Mouse (Mus musculus): ENCODE measurements at regions not wholly inside any gene's neighbourhood (a gene's known extent, or its start where the extent isn't known, plus 50 kb on each side); places are given as distances from the start of the nearest gene placed in this dataset.

GRCm38 (mm10) chr5:126431748-126432147 lies 809.9 kb upstream of the Tmem132c start:
- H3K9me3 ChIP-seq, result no peaks in the 10 kb centered on the region
- no peaks in the 10 kb centered on the region for H3K4me1 ChIP-seq (replicated peaks)
- H3K4me2 ChIP-seq (replicated peaks), result no peak overlapping the region
- no peak overlapping the region for H3K27ac ChIP-seq
- no peaks in the 10 kb centered on the region for H3K36me3 ChIP-seq
- no peaks in the 10 kb centered on the region for H3K27me3 ChIP-seq (replicated peaks)
- H3K9ac ChIP-seq, result no peak overlapping the region
- no peak for ATAC-seq
- no peak overlapping the region for H3K4me3 ChIP-seq (replicated peaks)
- 79% methylated on average over 1 of the region's 1 CpGs for WGBS

DNA sequence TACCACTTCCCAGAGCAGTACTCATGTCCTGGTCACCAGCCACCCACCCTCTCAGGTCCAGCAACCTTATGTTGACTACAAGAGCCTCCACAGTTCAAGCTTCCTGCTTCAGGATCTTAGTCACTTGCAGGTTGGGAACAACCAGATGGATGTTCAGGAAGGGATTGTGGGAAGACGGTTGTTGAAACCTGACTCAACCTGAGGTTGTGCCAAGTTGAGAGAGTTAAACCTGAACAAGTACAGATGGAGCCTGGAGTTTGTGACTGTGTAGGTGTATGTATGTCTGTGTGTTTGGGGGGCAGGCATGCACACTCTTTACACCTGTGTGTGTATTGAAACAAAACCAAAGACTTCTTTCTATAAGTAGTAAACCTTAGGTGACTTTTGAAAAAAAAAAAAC lies 802.9 kb upstream of the Tmem132c start:
- 89% methylated on average over 1 of the region's 1 CpGs for WGBS
- H3K27ac ChIP-seq, result no peak overlapping the region

GRCm38 (mm10) chr5:126440516-126440915 lies 801.1 kb upstream of the Tmem132c start:
- Histone ChIP-seq H3K4me3 (replicated peaks) (no peak overlapping the region), H3K4me1 (replicated peaks) (no peaks in the 10 kb centered on the region), H3K27me3 (replicated peaks) (no peaks in the 10 kb centered on the region), H3K27ac (no peak overlapping the region), H3K36me3 (no peaks in the 10 kb centered on the region), H3K9me3 (no peaks in the 10 kb centered on the region), H3K9ac (no peak overlapping the region), H3K4me2 (replicated peaks) (no peak overlapping the region)
- ATAC-seq, result no peak
- 87% methylated on average over 1 of the region's 1 CpGs for WGBS

More for the DNA sequence above, 802.9 kb upstream of the Tmem132c start:
- no peak for ATAC-seq
- Histone ChIP-seq H3K4me2 (replicated peaks) (no peak overlapping the region), H3K36me3 (no peaks in the 10 kb centered on the region), H3K9me3 (no peaks in the 10 kb centered on the region), H3K4me3 (replicated peaks) (no peak overlapping the region), H3K4me1 (replicated peaks) (no peaks in the 10 kb centered on the region), H3K27me3 (replicated peaks) (no peaks in the 10 kb centered on the region), H3K9ac (no peak overlapping the region)

DNA sequence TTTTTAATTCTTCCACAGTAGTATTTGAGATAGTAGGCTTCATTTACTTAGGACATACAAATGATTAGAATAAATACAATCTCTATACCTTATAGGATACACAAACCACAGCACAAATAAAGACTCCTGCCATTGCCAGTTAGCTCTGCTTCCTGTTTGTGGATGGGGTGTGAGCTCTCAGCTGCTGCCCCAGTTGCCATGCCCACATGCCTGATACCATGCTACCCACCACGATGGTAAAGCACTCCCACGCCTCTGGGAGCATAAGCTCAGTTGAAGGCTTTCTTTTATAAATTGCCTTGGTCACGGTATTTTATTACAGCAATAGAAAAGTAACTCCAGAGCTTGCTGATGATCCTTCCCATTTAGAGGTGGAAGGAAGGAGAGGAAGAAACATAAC lies 765.8 kb upstream of the Tmem132c start:
- Histone ChIP-seq H3K4me3 (replicated peaks) (no peak overlapping the region), H3K4me1 (replicated peaks) (no peaks in the 10 kb centered on the region), H3K4me2 (replicated peaks) (no peak overlapping the region), H3K9me3 (no peaks in the 10 kb centered on the region), H3K36me3 (no peaks in the 10 kb centered on the region), H3K27ac (no peak overlapping the region), H3K9ac (no peak overlapping the region), H3K27me3 (replicated peaks) (no peaks in the 10 kb centered on the region)
- no peak for ATAC-seq
- 73% methylated on average over 3 of the region's 3 CpGs for WGBS

DNA sequence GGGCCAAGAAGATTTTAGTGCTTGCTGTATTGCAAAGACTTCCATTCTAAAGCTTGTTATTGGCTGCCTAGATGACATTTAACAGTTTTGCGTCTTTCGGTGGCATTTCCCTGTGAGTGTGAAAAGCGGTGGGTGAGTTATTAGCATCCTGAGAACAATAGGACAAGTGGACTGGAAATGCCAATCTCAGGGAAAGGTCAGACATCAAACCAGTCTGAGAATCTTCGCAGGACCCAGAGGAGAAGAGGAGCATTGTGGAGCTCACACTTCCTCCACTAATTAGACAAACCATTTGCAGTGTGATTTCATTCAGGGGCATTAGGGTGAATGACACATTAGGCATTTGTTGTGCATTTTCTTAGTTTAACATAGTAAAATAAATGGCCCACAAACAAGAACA lies 719.5 kb upstream of the Tmem132c start:
- ATAC-seq, result no peak
- H3K4me2 ChIP-seq (replicated peaks), result no peak overlapping the region
- no peaks in the 10 kb centered on the region for H3K27me3 ChIP-seq (replicated peaks)
- no peaks in the 10 kb centered on the region for H3K9me3 ChIP-seq
- H3K27ac ChIP-seq, result no peak overlapping the region
- H3K4me3 ChIP-seq (replicated peaks), result no peak overlapping the region
- H3K4me1 ChIP-seq (replicated peaks), result no peaks in the 10 kb centered on the region
- WGBS, result 69% methylated on average over 4 of the region's 4 CpGs
- no peaks in the 10 kb centered on the region for H3K36me3 ChIP-seq
- no peak overlapping the region for H3K9ac ChIP-seq

- no peak for ATAC-seq
- Histone ChIP-seq H3K27ac (no peak overlapping the region), H3K9ac (no peak overlapping the region), H3K4me2 (replicated peaks) (no peak overlapping the region), H3K36me3 (no peaks in the 10 kb centered on the region), H3K9me3 (no peaks in the 10 kb centered on the region), H3K4me1 (replicated peaks) (no peaks in the 10 kb centered on the region), H3K4me3 (replicated peaks) (no peak overlapping the region), H3K27me3 (replicated peaks) (no peaks in the 10 kb centered on the region)
- WGBS, result 79% methylated on average over 4 of the region's 4 CpGs
Measured at GRCm38 (mm10) chr5:126525863-126526262, 715.7 kb upstream of the Tmem132c start.

DNA sequence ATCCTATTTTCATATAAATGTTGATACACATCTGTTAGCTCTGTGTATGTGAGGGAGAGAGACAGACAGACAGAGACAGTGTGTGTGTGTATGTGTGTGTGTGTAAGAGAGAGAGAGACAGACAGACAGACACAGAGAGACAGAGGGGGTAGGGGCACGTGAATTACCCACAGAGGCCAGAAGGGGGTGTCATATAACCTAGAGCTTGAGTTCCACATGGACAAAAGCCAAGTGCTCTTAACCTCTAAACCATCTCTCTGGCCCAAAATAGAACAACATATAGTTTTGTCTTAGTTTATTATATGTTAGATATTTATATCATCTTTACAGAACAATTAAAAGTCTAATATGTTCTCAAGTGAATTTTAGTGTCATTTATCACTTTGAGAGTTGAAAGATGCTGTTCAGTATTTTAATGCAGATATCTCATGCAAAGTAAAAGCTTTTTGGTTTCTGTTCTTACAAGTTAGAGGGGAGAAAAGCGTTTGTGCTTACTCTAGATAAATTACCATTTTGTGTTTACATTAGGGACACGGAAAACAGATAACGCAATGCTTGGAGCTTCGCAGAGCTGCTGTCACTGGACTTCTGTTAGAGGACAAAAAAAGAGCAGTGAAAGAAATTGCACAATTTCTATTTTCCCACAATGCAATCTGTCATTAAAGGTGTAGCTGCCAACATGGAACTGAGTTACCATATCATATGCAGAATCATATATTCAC lies 710.6 kb upstream of the Tmem132c start:
- no peaks in the 10 kb centered on the region for H3K36me3 ChIP-seq

DNA sequence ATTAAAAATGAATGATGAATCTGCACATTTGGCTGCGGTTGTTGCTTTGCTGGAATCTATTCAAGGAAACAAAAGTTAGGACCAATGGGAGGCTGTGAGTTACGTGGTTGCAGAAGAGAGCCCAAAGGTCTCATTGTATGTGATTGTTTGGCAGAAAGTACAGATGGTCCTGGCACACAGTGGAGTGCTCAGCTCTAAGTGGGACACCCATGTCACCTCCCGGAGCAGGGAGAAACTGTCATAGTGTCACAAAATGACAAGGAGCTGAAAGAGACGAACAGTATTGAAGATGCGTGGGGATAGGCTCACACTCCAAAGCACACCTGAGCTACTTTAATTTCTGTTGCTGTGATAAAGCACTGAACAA lies 710.1 kb upstream of the Tmem132c start:
- no peak for ATAC-seq

More for the DNA sequence above, 710.6 kb upstream of the Tmem132c start:
- Histone ChIP-seq H3K27ac (no peak overlapping the region), H3K27me3 (replicated peaks) (no peaks in the 10 kb centered on the region), H3K4me3 (replicated peaks) (no peak overlapping the region), H3K9me3 (no peaks in the 10 kb centered on the region), H3K4me2 (replicated peaks) (no peak overlapping the region), H3K4me1 (replicated peaks) (no peaks in the 10 kb centered on the region), H3K9ac (no peak overlapping the region)
- 29% methylated on average over 5 of the region's 5 CpGs for WGBS
- ATAC-seq, result no peak

DNA sequence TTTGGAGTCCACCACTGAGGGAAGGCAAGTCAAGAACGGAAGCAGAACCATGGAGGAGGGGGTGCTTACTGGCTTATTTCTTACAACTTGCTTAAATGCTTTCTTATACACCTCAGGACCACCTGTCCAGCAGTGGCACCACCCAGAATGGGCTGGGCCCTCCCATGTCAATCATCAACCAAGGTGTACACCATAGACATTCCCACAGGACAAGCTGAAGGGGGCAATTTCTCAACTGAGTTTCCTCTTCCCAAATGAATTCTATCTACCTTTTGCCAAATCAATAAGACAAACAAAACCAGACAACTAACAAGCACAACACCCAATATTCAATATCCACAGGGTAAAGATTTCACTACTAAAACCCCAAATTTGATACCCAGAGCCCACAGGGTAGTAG lies 709.6 kb upstream of the Tmem132c start:
- ATAC-seq, result no peak
- Histone ChIP-seq H3K4me2 (replicated peaks) (no peak overlapping the region), H3K9ac (no peak overlapping the region), H3K9me3 (no peaks in the 10 kb centered on the region), H3K27ac (no peak overlapping the region), H3K36me3 (no peaks in the 10 kb centered on the region), H3K4me3 (replicated peaks) (no peak overlapping the region), H3K4me1 (replicated peaks) (no peaks in the 10 kb centered on the region), H3K27me3 (replicated peaks) (no peaks in the 10 kb centered on the region)
- WGBS, result 90% methylated on average over 1 of the region's 1 CpGs

More for the DNA sequence above, 710.1 kb upstream of the Tmem132c start:
- no peak overlapping the region for H3K9ac ChIP-seq
- 82% methylated on average over 5 of the region's 5 CpGs for whole genome bisulfite sequencing
- no peaks in the 10 kb centered on the region for H3K36me3 ChIP-seq
- H3K4me1 ChIP-seq (replicated peaks), result no peaks in the 10 kb centered on the region
- H3K4me3 ChIP-seq (replicated peaks), result no peak overlapping the region
- H3K27ac ChIP-seq, result no peak overlapping the region
- H3K4me2 ChIP-seq (replicated peaks), result no peak overlapping the region
- no peaks in the 10 kb centered on the region for H3K27me3 ChIP-seq (replicated peaks)
- no peaks in the 10 kb centered on the region for H3K9me3 ChIP-seq

GRCm38 (mm10) chr5:126538072-126538471 lies 703.5 kb upstream of the Tmem132c start:
- H3K9me3 ChIP-seq, result no peaks in the 10 kb centered on the region
- no peak overlapping the region for H3K4me3 ChIP-seq (replicated peaks)
- H3K4me2 ChIP-seq (replicated peaks), result no peak overlapping the region
- 76% methylated on average over 2 of the region's 2 CpGs for WGBS
- ATAC-seq, result no peak
- H3K27ac ChIP-seq, result no peak overlapping the region
- H3K9ac ChIP-seq, result no peak overlapping the region
- H3K36me3 ChIP-seq, result no peaks in the 10 kb centered on the region
- H3K4me1 ChIP-seq (replicated peaks), result no peaks in the 10 kb centered on the region
- no peaks in the 10 kb centered on the region for H3K27me3 ChIP-seq (replicated peaks)

DNA sequence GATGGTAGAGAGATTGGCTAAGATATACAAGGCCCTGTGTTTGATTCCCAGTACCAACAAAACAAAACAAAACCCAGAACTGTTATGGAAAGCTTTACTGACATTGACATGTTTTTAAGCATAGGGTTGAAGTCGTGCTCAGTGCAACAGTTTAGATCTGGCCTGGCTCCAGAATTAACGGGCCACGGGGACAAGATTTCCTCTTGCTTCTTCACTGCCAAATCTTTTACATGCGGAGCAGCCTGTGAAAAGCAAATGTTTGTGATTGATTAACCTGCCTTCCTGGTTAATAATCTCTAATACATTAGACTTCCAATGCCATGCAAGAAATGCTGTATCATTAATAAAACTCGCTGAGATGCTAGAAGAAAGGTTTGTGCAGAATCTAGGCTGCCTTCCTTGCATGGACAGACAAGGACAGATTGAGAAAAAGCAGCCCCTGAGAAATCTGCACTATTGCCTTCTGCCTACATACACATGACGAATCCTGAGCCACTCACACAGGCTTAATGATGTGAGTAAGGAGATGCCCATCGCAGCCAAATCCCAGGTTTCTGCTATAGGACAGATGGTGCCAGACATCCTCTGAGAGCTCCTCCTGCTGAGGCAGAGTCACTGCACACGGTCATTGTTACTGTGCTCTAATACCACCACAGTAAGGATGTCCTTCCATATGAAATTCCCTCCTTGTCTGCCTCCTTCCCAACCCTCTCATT lies 697.2 kb upstream of the Tmem132c start:
- no peak for ATAC-seq
- 54% methylated on average over 8 of the region's 8 CpGs for WGBS
- no peak overlapping the region for H3K9ac ChIP-seq
- no peak overlapping the region for H3K4me2 ChIP-seq (replicated peaks)
- no peaks in the 10 kb centered on the region for H3K4me1 ChIP-seq (replicated peaks)
- H3K36me3 ChIP-seq, result no peaks in the 10 kb centered on the region
- H3K4me3 ChIP-seq (replicated peaks), result no peak overlapping the region
- H3K27me3 ChIP-seq (replicated peaks), result no peaks in the 10 kb centered on the region
- no peaks in the 10 kb centered on the region for H3K9me3 ChIP-seq
- no peak overlapping the region for H3K27ac ChIP-seq

- Histone ChIP-seq H3K4me1 (replicated peaks) (no peaks in the 10 kb centered on the region), H3K9ac (no peak overlapping the region), H3K4me3 (replicated peaks) (no peak overlapping the region), H3K9me3 (no peaks in the 10 kb centered on the region), H3K4me2 (replicated peaks) (no peak overlapping the region), H3K36me3 (no peaks in the 10 kb centered on the region), H3K27me3 (replicated peaks) (no peaks in the 10 kb centered on the region), H3K27ac (no peak overlapping the region)
- WGBS, result 71% methylated on average over 4 of the region's 4 CpGs
- ATAC-seq, result no peak
Measured at GRCm38 (mm10) chr5:126547841-126548240, 693.8 kb upstream of the Tmem132c start.

GRCm38 (mm10) chr5:126551676-126552075 lies 689.9 kb upstream of the Tmem132c start:
- H3K4me2 ChIP-seq (replicated peaks), result no peak overlapping the region
- no peak overlapping the region for H3K9ac ChIP-seq
- no peak overlapping the region for H3K4me3 ChIP-seq (replicated peaks)
- H3K27ac ChIP-seq, result no peak overlapping the region
- H3K36me3 ChIP-seq, result no peaks in the 10 kb centered on the region
- no peak for ATAC-seq
- H3K9me3 ChIP-seq, result no peaks in the 10 kb centered on the region
- H3K27me3 ChIP-seq (replicated peaks), result no peaks in the 10 kb centered on the region
- WGBS, result 75% methylated on average over 3 of the region's 3 CpGs
- no peaks in the 10 kb centered on the region for H3K4me1 ChIP-seq (replicated peaks)
